Mouse (Mus musculus): ENCODE measurements at regions not wholly inside any gene's neighbourhood (a gene's known extent, or its start where the extent isn't known, plus 50 kb on each side); places are given as distances from the start of the nearest gene placed in this dataset.
"Not testable (repeated sequence)": the region's sequence is repeated elsewhere in the genome, so short reads cannot be mapped to it uniquely, and the experiment has no call there.

- DNase-seq = no peak
These were observed 317.3 kb upstream of the 4933412E24Rik start for GRCm38 (mm10) chr15:60333573-60334306.

- DNase-seq = no peak
These were observed 301.2 kb upstream of the 4933412E24Rik start for GRCm38 (mm10) chr15:60317577-60317976.

- no peak for DNase-seq
These were observed 298.8 kb upstream of the 4933412E24Rik start for GRCm38 (mm10) chr15:60315210-60315609.

- no peak for DNase-seq
These were observed 293.5 kb upstream of the 4933412E24Rik start for GRCm38 (mm10) chr15:60309909-60310308.

- DNase-seq = no peak
These were observed 292.6 kb upstream of the 4933412E24Rik start for GRCm38 (mm10) chr15:60308968-60309367.

GRCm38 (mm10) chr15:60308126-60308525, 291.7 kb upstream of the 4933412E24Rik start:
- no peak for DNase-seq

GRCm38 (mm10) chr15:60303501-60303900, 287.1 kb upstream of the 4933412E24Rik start:
- DNase-seq = no peak

GRCm38 (mm10) chr15:60301939-60302338, 285.5 kb upstream of the 4933412E24Rik start:
- DNase-seq = peak; percentile 1

GRCm38 (mm10) chr15:60285321-60285720, 268.9 kb upstream of the 4933412E24Rik start:
- no peak for DNase-seq

GRCm38 (mm10) chr15:60280378-60280777, 264.0 kb upstream of the 4933412E24Rik start:
- no peak for DNase-seq

- DNase-seq = not testable (repeated sequence)
These were observed 237.2 kb upstream of the 4933412E24Rik start for GRCm38 (mm10) chr15:60253661-60254060.

GRCm38 (mm10) chr15:60226335-60226938, 210.0 kb upstream of the 4933412E24Rik start:
- DNase-seq = no peak

- no peak for DNase-seq
These were observed 178.7 kb upstream of the 4933412E24Rik start for GRCm38 (mm10) chr15:60195070-60195469.

GRCm38 (mm10) chr15:60193157-60193556, 176.7 kb upstream of the 4933412E24Rik start:
- no peak for DNase-seq

GRCm38 (mm10) chr15:60187002-60187715, 170.7 kb upstream of the 4933412E24Rik start:
- DNase-seq = no peak

- DNase-seq = no peak
These were observed 125.2 kb upstream of the 4933412E24Rik start for GRCm38 (mm10) chr15:60141554-60142070.

GRCm38 (mm10) chr15:60136671-60137070, 120.3 kb upstream of the 4933412E24Rik start:
- no peak for DNase-seq

GRCm38 (mm10) chr15:60134515-60134914, 118.1 kb upstream of the 4933412E24Rik start:
- DNase-seq = no peak

- DNase-seq = no peak
These were observed 116.3 kb upstream of the 4933412E24Rik start for GRCm38 (mm10) chr15:60132701-60133100.

GRCm38 (mm10) chr15:60124461-60124860, 108.0 kb upstream of the 4933412E24Rik start:
- no peak for DNase-seq

- no peak for DNase-seq
These were observed 103.5 kb upstream of the 4933412E24Rik start for GRCm38 (mm10) chr15:60119926-60120325.

- DNase-seq = no peak
These were observed 95.5 kb upstream of the 4933412E24Rik start for GRCm38 (mm10) chr15:60111885-60112284.

- no peak for DNase-seq
These were observed 94.6 kb upstream of the 4933412E24Rik start for GRCm38 (mm10) chr15:60111046-60111445.

GRCm38 (mm10) chr15:60104126-60104525, 87.7 kb upstream of the 4933412E24Rik start:
- no peak for DNase-seq
